Comparison of ENCODE assay signal across 11 mouse cellular contexts in genomic region chr3:96249034-96249345, GRCm38 (mm10). TPM values are rescaled to one million over a fixed set of nuclear protein-coding genes. Genes with fewer than 3 reads are reported as not detected.
DNase-seq lines count a peak whose midpoint lies in the region; ATAC-seq and TF ChIP-seq lines count a peak whose summit lies in the region.
"Had no signal": no experiment of that assay in that cellular context is flagged by ENCODE, and none has a peak within 500 bp of the region (broad histone marks: within the 10 kb centered on the region; RNA-seq: fewer than 3 reads in every experiment).

No protein-coding gene starts in this region.

- no peak for DNase-seq in heart, embryonic 10.5 days (ENCODE audit: low spot score)
- DNase-seq in heart, postnatal 4 days, result no peak
- DNase-seq in midbrain, embryonic 14.5 days, result no peak
- no peak for DNase-seq in stomach, postnatal 0 days (ENCODE audit: low spot score)
- DNase-seq in adrenal gland, postnatal 36 days, result no peak
- no peak for DNase-seq in B cell, adult 2 months
- DNase-seq: adrenal gland, postnatal 10 days had no signal

- TF ChIP-seq CTCF in stomach, postnatal 0 days (IDR thresholded peaks at IDR 0.05; ENCODE audit: low read depth), result no peak

- H3K9me3 ChIP-seq in heart, embryonic 10.5 days, result no peaks in the 10 kb centered on the region
- H3K9me3 ChIP-seq in midbrain, embryonic 12.5 days, result no peaks in the 10 kb centered on the region
- H3K9me3 ChIP-seq in midbrain, embryonic 14.5 days (ENCODE audit: control insufficient read depth, low read length), result no peaks in the 10 kb centered on the region
- no peaks in the 10 kb centered on the region for H3K9me3 ChIP-seq in intestine, embryonic 16.5 days (ENCODE audit: control insufficient read depth, low read length)
- H3K9me3 ChIP-seq in stomach, postnatal 0 days (ENCODE audit: control insufficient read depth, low read length), result no peaks in the 10 kb centered on the region

- WGBS in heart, embryonic 10.5 days, result 45% methylated on average over 4 of the region's 4 CpGs
- WGBS in midbrain, embryonic 12.5 days, result 57% methylated on average over 4 of the region's 4 CpGs
- 48% methylated on average over 4 of the region's 4 CpGs for WGBS in midbrain, embryonic 14.5 days
- WGBS in intestine, embryonic 16.5 days, result 51% methylated on average over 4 of the region's 4 CpGs
- 39% methylated on average over 4 of the region's 4 CpGs for WGBS in stomach, postnatal 0 days

- H3K27ac ChIP-seq in heart, embryonic 10.5 days, result peak overlapping the region; percentile 64
- H3K27ac ChIP-seq in midbrain, embryonic 12.5 days (replicated peaks), result 0 out of 2 replicates have a peak overlapping the region, but pooled peaks have one; percentile 20
- H3K27ac ChIP-seq in midbrain, embryonic 14.5 days (replicated peaks; ENCODE audit: low read depth, low read length), result no peak overlapping the region
- no peak overlapping the region for H3K27ac ChIP-seq in intestine, embryonic 16.5 days (ENCODE audit: low read length)
- H3K27ac ChIP-seq in stomach, postnatal 0 days (replicated peaks), result no peak overlapping the region

- H3K36me3 ChIP-seq in heart, embryonic 10.5 days, result no peaks in the 10 kb centered on the region
- H3K36me3 ChIP-seq in midbrain, embryonic 12.5 days, result no peaks in the 10 kb centered on the region
- H3K36me3 ChIP-seq in midbrain, embryonic 14.5 days (ENCODE audit: control insufficient read depth, insufficient read depth, low read length), result no peaks in the 10 kb centered on the region
- H3K36me3 ChIP-seq in intestine, embryonic 16.5 days (ENCODE audit: control insufficient read depth, insufficient read depth, low read length), result no peaks in the 10 kb centered on the region
- no peaks in the 10 kb centered on the region for H3K36me3 ChIP-seq in stomach, postnatal 0 days (ENCODE audit: control insufficient read depth, insufficient read depth, low read length)

- ATAC-seq in midbrain, embryonic 12.5 days (ENCODE audit: low FRiP score, low read depth), result no peak
- no peak for ATAC-seq in midbrain, embryonic 14.5 days (ENCODE audit: low FRiP score, low TSS enrichment)
- ATAC-seq in intestine, embryonic 16.5 days, result no peak
- ATAC-seq in stomach, postnatal 0 days (ENCODE audit: low FRiP score, low TSS enrichment), result no peak
- ATAC-seq: inflammation-experienced regulatory T-cells, adult 6 months had no signal

- H3K4me2 ChIP-seq in midbrain, embryonic 12.5 days (replicated peaks), result peak overlapping the region; percentile 55
- H3K4me2 ChIP-seq in midbrain, embryonic 14.5 days (ENCODE audit: low read length), result no peak overlapping the region
- peak overlapping the region; percentile 56 for H3K4me2 ChIP-seq in intestine, embryonic 16.5 days (ENCODE audit: low read depth, low read length)
- peak overlapping the region; percentile 15; the same call in 1 of the 2 replicates for H3K4me2 ChIP-seq in stomach, postnatal 0 days (replicated peaks; ENCODE audit: low read depth)

- no peak overlapping the region for H3K9ac ChIP-seq in midbrain, embryonic 12.5 days (replicated peaks)
- no peak overlapping the region for H3K9ac ChIP-seq in midbrain, embryonic 14.5 days (replicated peaks; ENCODE audit: low read length)
- H3K9ac ChIP-seq in intestine, embryonic 16.5 days (ENCODE audit: low read depth, low read length), result 0 out of 2 replicates have a peak overlapping the region, but pooled peaks have one; percentile 37
- no peak overlapping the region for H3K9ac ChIP-seq in stomach, postnatal 0 days (ENCODE audit: low read length)

- TF ChIP-seq EP300 in stomach, postnatal 0 days (optimal IDR thresholded peaks at IDR 0.05), result no peak

- no peaks in the 10 kb centered on the region for H3K27me3 ChIP-seq in heart, embryonic 10.5 days (ENCODE audit: insufficient read depth, poor library complexity, severe bottlenecking)
- H3K27me3 ChIP-seq in midbrain, embryonic 12.5 days, result no peaks in the 10 kb centered on the region
- no peaks in the 10 kb centered on the region for H3K27me3 ChIP-seq in midbrain, embryonic 14.5 days (ENCODE audit: control insufficient read depth, insufficient read depth, low read length)
- no peaks in the 10 kb centered on the region for H3K27me3 ChIP-seq in intestine, embryonic 16.5 days (replicated peaks; ENCODE audit: control insufficient read depth, insufficient read depth, low read length)
- no peaks in the 10 kb centered on the region for H3K27me3 ChIP-seq in stomach, postnatal 0 days (ENCODE audit: control insufficient read depth, insufficient read depth, low read length)
- H3K27me3 ChIP-seq: CH12.LX had no signal

- H3K4me3 ChIP-seq in heart, embryonic 10.5 days, result peak overlapping the region; percentile 59; the same call in 1 of the 2 replicates
- H3K4me3 ChIP-seq in midbrain, embryonic 12.5 days, result no peak overlapping the region
- H3K4me3 ChIP-seq in midbrain, embryonic 14.5 days (replicated peaks; ENCODE audit: low read depth, low read length), result no peak overlapping the region
- peak overlapping the region; percentile 50; the same call in 1 of the 2 replicates for H3K4me3 ChIP-seq in intestine, embryonic 16.5 days (ENCODE audit: low read length)
- no peak overlapping the region for H3K4me3 ChIP-seq in stomach, postnatal 0 days (ENCODE audit: low read depth, low read length)

- H3K4me1 ChIP-seq in heart, embryonic 10.5 days, result peaks cover 34% of the 10 kb centered on the region
- H3K4me1 ChIP-seq in midbrain, embryonic 12.5 days, result peaks cover 25% of the 10 kb centered on the region
- 0 out of 2 replicates have a peak, but pooled peaks cover 17% of the 10 kb centered on the region for H3K4me1 ChIP-seq in midbrain, embryonic 14.5 days (ENCODE audit: control insufficient read depth, insufficient read depth, low read length)
- peaks cover 19% of the 10 kb centered on the region for H3K4me1 ChIP-seq in intestine, embryonic 16.5 days (ENCODE audit: control insufficient read depth, insufficient read depth, low read length)
- H3K4me1 ChIP-seq in stomach, postnatal 0 days (replicated peaks; ENCODE audit: control insufficient read depth, insufficient read depth), result 0 out of 2 replicates have a peak, but pooled peaks cover 2% of the 10 kb centered on the region

RNA-seq across cellular contexts. Expression of gene Hist2h3c1, which starts 2.5 kb away (rescaled TPM):
- polyA plus RNA-seq in heart, embryonic 10.5 days (2016; fragmentation: Nextera tagmentation; extraction: Ambion mirVana), result 0.41 and 0.60 TPM in 2 replicates
- under 1 TPM; 0.16 to 0.81 TPM for total RNA-seq in heart, postnatal 4 days (2021)
- 1.4 TPM in 1 of 2 replicates, not detected in the other for polyA plus RNA-seq in midbrain, embryonic 12.5 days (2016; fragmentation: Nextera tagmentation; extraction: Ambion mirVana)
- polyA plus RNA-seq in midbrain, embryonic 14.5 days (2014; fragmentation: Nextera tagmentation; extraction: Ambion mirVana), result 1.0 TPM in 1 of 2 replicates, not detected in the other
- 1.3 and 1.8 TPM in 2 replicates for polyA plus RNA-seq in intestine, embryonic 16.5 days (2015; fragmentation: Nextera tagmentation; extraction: Ambion mirVana)
- polyA plus RNA-seq in stomach, postnatal 0 days (2015; fragmentation: Nextera tagmentation; extraction: Ambion mirVana), result 0.44 and 1.2 TPM in 2 replicates
- total RNA-seq in adrenal gland, postnatal 36 days (2021), result not detected
- polyA plus RNA-seq: inflammation-experienced regulatory T-cells, adult 6 months had no signal

RNA-seq across cellular contexts. Expression of gene Hist2h2aa1, which starts 3.7 kb away (rescaled TPM):
- polyA plus RNA-seq in heart, embryonic 10.5 days (2016; fragmentation: Nextera tagmentation; extraction: Ambion mirVana), result 8.3 and 9.5 TPM in 2 replicates
- 10 to 100 TPM; 26.8 to 30.1 TPM for total RNA-seq in heart, postnatal 4 days (2021)
- polyA plus RNA-seq in midbrain, embryonic 12.5 days (2016; fragmentation: Nextera tagmentation; extraction: Ambion mirVana), result 27.1 and 35.0 TPM in 2 replicates
- 24.7 and 32.0 TPM in 2 replicates for polyA plus RNA-seq in midbrain, embryonic 14.5 days (2014; fragmentation: Nextera tagmentation; extraction: Ambion mirVana)
- polyA plus RNA-seq in intestine, embryonic 16.5 days (2015; fragmentation: Nextera tagmentation; extraction: Ambion mirVana), result 13.7 and 14.1 TPM in 2 replicates
- polyA plus RNA-seq in stomach, postnatal 0 days (2015; fragmentation: Nextera tagmentation; extraction: Ambion mirVana), result 81.4 and 98.7 TPM in 2 replicates
- 10 to 100 TPM in 1 of 2 experiments, 1 to 10 TPM in 1; 2.9 to 13.5 TPM for total RNA-seq in adrenal gland, postnatal 36 days (2021)

RNA-seq across cellular contexts. Expression of gene Hist2h2aa2, which starts 8.9 kb away (rescaled TPM):
- 13.0 and 21.3 TPM in 2 replicates for polyA plus RNA-seq in heart, embryonic 10.5 days (2016; fragmentation: Nextera tagmentation; extraction: Ambion mirVana)
- total RNA-seq in heart, postnatal 4 days (2021), result 1,000 to 10,000 TPM; 1,222 to 1,254 TPM
- polyA plus RNA-seq in midbrain, embryonic 12.5 days (2016; fragmentation: Nextera tagmentation; extraction: Ambion mirVana), result 56.2 and 67.7 TPM in 2 replicates
- polyA plus RNA-seq in midbrain, embryonic 14.5 days (2014; fragmentation: Nextera tagmentation; extraction: Ambion mirVana), result 55.4 and 76.9 TPM in 2 replicates
- polyA plus RNA-seq in intestine, embryonic 16.5 days (2015; fragmentation: Nextera tagmentation; extraction: Ambion mirVana), result 37.3 and 43.2 TPM in 2 replicates
- polyA plus RNA-seq in stomach, postnatal 0 days (2015; fragmentation: Nextera tagmentation; extraction: Ambion mirVana), result 218 and 246 TPM in 2 replicates
- 100 to 1,000 TPM; 495 to 593 TPM for total RNA-seq in adrenal gland, postnatal 36 days (2021)

RNA-seq across cellular contexts. Expression of gene Hist2h3c2, which starts 10.1 kb away (rescaled TPM):
- polyA plus RNA-seq in heart, embryonic 10.5 days (2016; fragmentation: Nextera tagmentation; extraction: Ambion mirVana), result 3.4 and 5.1 TPM in 2 replicates
- total RNA-seq in heart, postnatal 4 days (2021), result 100 to 1,000 TPM; 209 to 211 TPM
- polyA plus RNA-seq in midbrain, embryonic 12.5 days (2016; fragmentation: Nextera tagmentation; extraction: Ambion mirVana), result 9.8 and 14.7 TPM in 2 replicates
- 2.2 and 3.4 TPM in 2 replicates for polyA plus RNA-seq in midbrain, embryonic 14.5 days (2014; fragmentation: Nextera tagmentation; extraction: Ambion mirVana)
- 2.9 and 3.7 TPM in 2 replicates for polyA plus RNA-seq in intestine, embryonic 16.5 days (2015; fragmentation: Nextera tagmentation; extraction: Ambion mirVana)
- polyA plus RNA-seq in stomach, postnatal 0 days (2015; fragmentation: Nextera tagmentation; extraction: Ambion mirVana), result 1.2 and 2.8 TPM in 2 replicates
- 10 to 100 TPM; 23.8 to 30.2 TPM for total RNA-seq in adrenal gland, postnatal 36 days (2021)

RNA-seq across cellular contexts. Expression of gene Hist2h4, which starts 14.1 kb away (rescaled TPM):
- 2.1 and 2.8 TPM in 2 replicates for polyA plus RNA-seq in heart, embryonic 10.5 days (2016; fragmentation: Nextera tagmentation; extraction: Ambion mirVana)
- 10 to 100 TPM; 81.1 to 87.3 TPM for total RNA-seq in heart, postnatal 4 days (2021)
- 13.3 and 18.2 TPM in 2 replicates for polyA plus RNA-seq in midbrain, embryonic 12.5 days (2016; fragmentation: Nextera tagmentation; extraction: Ambion mirVana)
- polyA plus RNA-seq in midbrain, embryonic 14.5 days (2014; fragmentation: Nextera tagmentation; extraction: Ambion mirVana), result 5.2 TPM in 2 replicates
- polyA plus RNA-seq in intestine, embryonic 16.5 days (2015; fragmentation: Nextera tagmentation; extraction: Ambion mirVana), result 5.3 and 5.8 TPM in 2 replicates
- polyA plus RNA-seq in stomach, postnatal 0 days (2015; fragmentation: Nextera tagmentation; extraction: Ambion mirVana), result 5.4 and 9.8 TPM in 2 replicates
- 10 to 100 TPM; 25.0 to 26.7 TPM for total RNA-seq in adrenal gland, postnatal 36 days (2021)

Comparison
In these comparisons a context has a peak if more than half of its experiments do, and no peak if none do; other contexts are left out.
1. H3K27ac ChIP-seq: peak in heart, embryonic 10.5 days (single experiment) and midbrain, embryonic 12.5 days (single experiment); none in midbrain, embryonic 14.5 days (single experiment), intestine, embryonic 16.5 days (single experiment) and stomach, postnatal 0 days (single experiment).
2. H3K4me3 ChIP-seq: peak in heart, embryonic 10.5 days (single experiment) and intestine, embryonic 16.5 days (single experiment); none in midbrain, embryonic 12.5 days (single experiment), midbrain, embryonic 14.5 days (single experiment) and stomach, postnatal 0 days (single experiment).